Mouse (Mus musculus) kidney, postnatal 14 days (tissue): Measurements from ENCODE around the gene Gm6096.
"Not testable (repeated sequence)": the region's sequence is repeated elsewhere in the genome, so short reads cannot be mapped to it uniquely, and the experiment has no call there.

ENCODE experiments used
- DNase-seq: peaks from one replicate; pipeline ENCODE4 v3.0.0; 2022; ENCODE audit warnings: mixed read lengths

The Gm6096 gene

DNA sequence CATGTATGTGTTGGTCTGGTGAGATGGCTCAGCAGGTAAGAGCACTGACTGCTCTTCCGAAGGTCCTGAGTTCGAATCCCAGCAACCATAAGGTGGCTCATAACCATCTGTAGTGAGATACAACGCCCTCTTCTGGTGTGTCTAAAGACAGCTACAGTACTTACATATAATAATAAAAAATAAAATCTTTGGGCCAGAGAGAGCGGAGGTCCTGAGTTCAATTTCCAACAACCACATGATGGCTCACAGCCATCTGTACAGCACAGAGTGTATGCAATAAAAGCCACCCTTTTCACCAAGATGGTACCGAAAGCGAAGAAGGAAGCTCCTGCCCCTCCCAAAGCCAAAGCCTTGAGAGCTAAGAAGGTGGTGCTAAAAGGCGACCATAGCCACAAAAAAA lies at the start of gene Gm6096:
Gm6096 (plus strand) TSS at position 301 of the 400 bp plus-strand sequence.
- no peak for DNase-seq

DNA sequence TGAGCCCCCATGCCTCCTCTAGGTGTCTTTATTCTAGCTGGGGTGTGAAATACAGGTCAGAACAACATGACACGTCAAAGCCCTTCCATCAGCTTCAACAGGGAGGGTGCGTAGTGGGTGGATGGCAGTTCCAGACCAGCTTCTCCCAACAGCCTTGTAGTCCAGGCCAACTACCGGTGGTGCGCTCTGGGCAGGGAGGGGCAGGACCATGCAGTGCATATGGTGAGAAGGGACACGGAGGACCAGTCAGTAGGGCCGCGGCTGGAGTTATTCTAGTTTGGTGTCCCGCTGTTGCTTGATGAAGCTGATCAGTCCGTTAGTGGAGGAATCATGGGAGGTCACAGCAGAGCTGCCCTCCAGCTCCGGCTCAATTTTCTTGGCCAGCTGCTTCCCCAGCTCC lies 48.7 kb upstream of the Gm6096 start:
- DNase-seq = not testable (repeated sequence)

- DNase-seq = no peak
Measured at GRCm38 (mm10) chr7:34206331-34206730, 44.5 kb upstream of the Gm6096 start.

- DNase-seq = no peak
Measured at GRCm38 (mm10) chr7:34208027-34208745, 42.7 kb upstream of the Gm6096 start.

DNA sequence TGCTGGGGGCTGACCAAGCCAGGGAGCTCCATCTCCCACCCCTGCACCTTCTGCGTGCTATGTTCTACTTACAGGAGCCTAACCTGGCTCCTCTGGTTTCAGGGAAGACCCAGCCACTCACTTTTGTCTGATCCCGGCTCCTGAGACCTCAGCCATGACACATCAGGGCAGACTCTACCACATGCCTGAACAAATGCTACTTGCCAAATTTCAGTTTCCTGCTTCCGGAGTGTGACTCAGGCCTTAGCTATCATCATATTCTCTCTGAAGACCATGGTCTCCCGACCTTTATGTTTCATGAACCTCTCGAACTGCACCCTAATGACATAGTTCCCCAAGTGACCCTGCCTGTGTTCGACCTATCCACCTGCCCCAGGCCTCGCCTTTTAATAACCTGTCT lies 37.6 kb upstream of the Gm6096 start:
- no peak for DNase-seq

DNA sequence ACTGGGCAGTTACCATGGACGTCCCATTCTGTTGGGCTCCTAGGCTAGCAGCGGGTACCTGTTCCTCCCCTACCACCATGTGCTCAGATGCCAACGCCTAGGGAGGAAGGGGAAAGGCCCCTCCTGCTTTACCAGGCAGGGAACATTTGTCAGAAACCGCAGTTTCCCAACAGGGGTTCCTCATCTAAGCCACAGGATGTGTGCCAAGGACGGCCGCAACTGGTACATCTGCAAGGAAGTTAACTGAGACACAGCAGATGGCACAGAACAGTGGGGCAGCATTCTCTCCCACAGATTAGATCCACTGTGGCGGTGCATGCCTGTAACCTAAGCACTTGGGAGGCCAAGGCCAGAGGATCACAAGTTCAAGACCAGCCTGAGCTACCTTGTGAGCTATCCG lies 36.2 kb upstream of the Gm6096 start:
- no peak for DNase-seq

GRCm38 (mm10) chr7:34215481-34215880 lies 35.4 kb upstream of the Gm6096 start:
- no peak for DNase-seq

GRCm38 (mm10) chr7:34216474-34216873 lies 34.4 kb upstream of the Gm6096 start:
- DNase-seq = no peak

- no peak for DNase-seq
Measured at GRCm38 (mm10) chr7:34218496-34218895, 32.3 kb upstream of the Gm6096 start.

GRCm38 (mm10) chr7:34221594-34222250 lies 29.1 kb upstream of the Gm6096 start:
- DNase-seq = no peak

DNA sequence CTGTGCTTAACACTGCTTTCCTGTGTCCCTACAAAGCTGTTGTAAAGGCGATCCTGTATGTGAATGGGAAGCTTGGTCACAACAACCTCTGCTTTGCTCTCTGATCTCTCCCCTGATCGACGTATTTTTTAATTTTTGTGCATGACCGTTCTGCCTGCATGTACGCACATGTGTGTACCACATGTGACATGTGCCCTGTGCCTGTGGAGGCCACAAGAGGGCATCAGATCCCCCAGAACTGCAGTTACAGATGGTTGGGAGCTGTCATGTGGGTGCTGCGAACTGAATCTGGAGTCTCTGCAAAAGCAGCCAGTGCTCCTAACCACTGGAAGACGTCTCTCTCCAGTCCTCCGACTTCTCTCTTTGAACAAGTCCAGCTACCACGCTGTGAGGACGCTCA lies 28.5 kb upstream of the Gm6096 start:
- no peak for DNase-seq

DNA sequence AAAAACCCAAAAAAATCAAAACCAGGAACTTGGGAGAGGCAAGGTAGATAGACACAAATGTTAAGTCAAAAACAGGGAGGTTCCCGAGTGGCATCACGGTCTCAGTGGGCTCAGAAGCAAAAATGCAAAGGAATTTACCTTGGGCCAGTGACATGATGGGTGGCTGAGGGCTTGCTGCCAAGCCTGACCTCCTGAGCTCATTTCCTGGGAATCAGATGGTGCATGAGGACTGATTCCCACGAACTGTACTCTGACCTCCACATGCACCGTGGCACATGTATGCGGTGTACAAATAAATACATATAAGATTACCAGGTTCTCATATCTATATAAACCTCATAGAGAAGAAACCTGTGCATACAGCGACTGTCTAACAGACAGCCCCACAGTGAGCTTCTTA lies 26.5 kb upstream of the Gm6096 start:
- peak; percentile 14 for DNase-seq

GRCm38 (mm10) chr7:34226086-34226485 lies 24.8 kb upstream of the Gm6096 start:
- DNase-seq = peak; percentile 61

DNA sequence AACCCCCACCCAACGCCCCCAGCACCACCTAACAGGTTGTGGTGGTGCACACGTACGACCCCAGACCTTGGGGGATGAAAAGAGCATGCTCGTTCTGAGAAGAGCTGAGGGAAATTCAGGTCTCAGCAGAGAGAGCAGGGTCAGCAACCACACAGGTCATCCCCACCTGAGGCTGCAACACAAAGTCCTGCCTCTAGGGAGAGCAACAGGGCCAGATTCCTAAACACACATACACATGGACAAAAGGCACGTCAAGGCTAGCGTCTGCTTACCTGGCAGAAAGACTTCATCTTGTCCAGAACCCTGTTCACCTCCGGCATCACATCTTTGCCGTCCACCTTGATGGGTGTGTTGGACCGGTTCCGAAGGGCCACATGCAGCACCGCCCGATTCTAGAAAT lies 24.0 kb upstream of the Gm6096 start:
- DNase-seq = no peak

GRCm38 (mm10) chr7:34228641-34229040 lies 22.2 kb upstream of the Gm6096 start:
- DNase-seq = no peak

DNA sequence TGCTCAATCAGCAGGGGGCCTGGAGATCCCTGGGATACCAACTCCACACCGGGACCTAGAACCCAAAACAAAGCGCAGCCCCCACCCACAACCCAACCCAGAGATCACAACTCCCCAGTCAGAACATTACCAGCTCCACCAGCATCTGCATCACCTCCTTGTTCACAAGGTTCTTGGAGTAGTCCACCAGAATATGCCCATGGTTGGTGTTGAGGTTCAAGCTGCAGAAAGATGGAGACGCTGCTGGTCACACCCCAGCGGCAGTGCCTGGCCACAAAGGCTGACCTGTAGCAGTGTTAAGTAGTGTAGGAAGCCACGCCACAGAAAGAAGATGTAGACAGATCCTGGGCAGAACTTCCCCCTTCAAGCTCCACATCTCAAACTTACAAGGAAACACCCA lies 21.7 kb upstream of the Gm6096 start:
- no peak for DNase-seq

DNA sequence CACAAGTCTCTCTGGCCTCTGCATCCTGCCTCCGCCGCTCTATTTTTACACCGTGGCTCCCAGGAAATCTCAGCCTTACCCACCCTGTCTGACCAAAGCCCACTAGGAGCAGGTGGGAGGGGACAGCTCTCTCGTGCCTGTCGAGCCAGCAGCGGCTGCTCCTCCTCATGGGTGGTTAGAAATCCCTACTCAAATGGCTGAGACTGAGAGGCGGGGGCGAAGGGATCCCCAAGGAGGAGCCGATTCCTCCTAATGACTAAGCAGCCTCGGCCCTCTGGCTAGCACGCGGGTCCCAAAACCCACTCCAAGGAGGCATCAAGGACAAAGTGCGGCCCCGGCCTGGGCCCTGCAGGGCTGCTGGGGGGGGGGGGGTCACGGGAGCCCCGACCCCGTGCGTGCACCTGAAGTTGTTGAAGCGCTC lies 21.1 kb upstream of the Gm6096 start:
- peak; percentile 61 for DNase-seq

DNA sequence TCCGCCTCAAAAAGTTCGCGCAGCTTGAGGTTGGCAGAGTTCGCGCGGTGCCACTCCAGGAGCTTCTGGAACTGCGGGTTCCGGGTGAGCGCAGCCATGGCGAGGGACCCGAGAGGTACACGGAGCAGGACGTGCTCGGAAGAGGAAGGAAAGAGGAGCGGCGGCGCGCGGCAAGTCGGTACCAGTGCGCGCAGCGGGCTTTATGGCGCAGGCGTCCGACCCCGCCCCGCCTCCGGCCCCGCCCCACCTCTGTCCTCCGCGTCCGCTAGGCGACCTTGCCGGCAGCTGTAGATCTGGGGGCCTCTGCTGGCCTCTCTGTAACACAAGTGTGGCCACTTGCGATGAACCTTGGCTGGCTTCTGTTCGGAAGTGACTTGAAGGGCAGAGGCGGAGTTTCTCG lies 20.7 kb upstream of the Gm6096 start, which contains the start of gene Gpi1:
Gpi1 (minus strand) TSS at position 221 of the 400 bp plus-strand sequence.
- DNase-seq = peak; percentile 92

DNA sequence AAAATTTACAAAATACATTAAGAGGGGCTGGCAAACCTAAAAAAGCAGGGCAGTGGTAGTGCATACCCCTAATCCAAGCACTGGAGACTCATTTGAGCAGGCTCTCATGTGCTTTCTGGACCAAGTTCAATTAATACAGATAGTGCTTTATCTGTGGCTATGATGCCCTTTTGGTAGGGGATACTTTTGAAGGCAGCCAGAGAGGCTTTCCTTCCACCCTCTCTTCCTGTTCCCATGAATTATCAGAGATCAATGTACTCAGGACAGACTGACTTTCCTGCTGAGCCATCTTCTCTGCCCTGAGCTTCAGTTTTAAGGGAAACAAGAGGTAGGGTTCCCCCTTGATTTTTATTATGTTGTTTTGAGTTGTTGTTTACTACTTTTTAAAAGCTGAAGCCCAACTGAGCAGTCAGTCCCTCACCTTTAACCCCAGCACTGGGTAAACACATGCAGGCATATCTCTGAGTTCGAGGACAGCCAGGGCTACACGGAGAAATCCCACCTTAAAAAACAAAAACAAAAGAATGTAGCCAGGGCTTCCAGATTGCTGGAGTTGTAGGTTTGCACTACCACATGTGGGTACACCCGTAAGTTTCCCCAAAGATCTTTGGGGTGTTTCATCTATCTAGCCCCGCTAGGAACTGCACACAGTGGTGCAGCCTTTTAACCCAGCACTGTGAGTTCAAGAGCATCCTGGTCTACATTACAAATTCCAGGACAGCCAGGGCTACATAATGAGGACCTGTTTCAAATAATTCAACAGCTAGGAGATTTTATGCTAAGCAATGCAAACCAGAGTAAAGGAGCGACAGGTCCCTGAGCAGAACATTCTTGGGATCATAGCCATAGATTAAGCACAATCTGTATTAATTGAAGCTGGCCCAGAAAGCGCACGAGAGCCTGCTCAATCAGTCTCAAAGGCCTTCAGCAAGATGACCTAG lies 17.8 kb upstream of the Gm6096 start:
- DNase-seq = no peak

DNA sequence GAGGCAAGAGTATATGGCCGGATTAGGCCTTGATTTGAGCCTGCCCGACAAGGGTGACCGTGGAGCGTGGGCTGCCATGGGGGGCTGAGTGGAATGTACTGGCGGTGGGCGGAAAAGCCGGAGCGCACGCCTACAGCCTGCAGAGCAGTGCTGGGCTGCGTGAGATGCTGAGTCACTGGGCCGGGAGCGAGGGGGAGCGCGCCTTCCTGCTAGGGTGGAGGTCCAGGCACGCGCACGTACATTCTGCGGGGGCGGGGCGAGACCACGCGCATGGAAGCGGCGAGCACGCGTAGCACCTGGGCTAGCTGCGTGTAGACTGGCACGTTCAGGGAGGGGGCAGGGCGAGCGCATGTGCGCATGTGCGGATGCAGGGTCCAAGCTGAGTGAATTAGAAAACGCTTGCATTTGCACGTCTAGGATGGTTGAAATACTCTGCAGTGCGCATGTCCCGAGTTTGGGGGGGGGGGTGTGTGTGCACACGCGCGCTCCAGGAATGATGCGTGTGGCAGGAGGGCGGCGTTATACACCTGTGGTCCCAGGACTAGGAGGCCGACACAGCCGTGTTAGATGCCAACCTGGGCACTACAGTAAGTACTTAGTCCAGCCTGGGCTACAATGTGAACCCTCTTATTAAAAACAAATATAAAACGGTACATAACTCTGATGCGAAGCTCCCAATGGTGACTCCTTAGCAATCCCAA lies 16.8 kb upstream of the Gm6096 start:
- peak; percentile 100 for DNase-seq

GRCm38 (mm10) chr7:34234610-34235561 lies 16.0 kb upstream of the Gm6096 start:
- DNase-seq = no peak
